Mouse (Mus musculus) retina, adult 2 months (tissue): ENCODE measurements around the gene Gm17334.

Source experiments
- DNase-seq: peaks from one replicate; pipeline ENCODE4 v3.0.0-alpha.2; 2012; ENCODE audit warnings: low read depth, low spot score

Gene Gm17334

GRCm38 (mm10) chr11:53773087-53773486, at the start of gene Gm17334:
Gene Gm17334, minus strand, starts transcription at chr11:53773187.
- no peak for DNase-seq

- no peak for DNase-seq
These were observed 49.0 kb upstream of the Gm17334 start for GRCm38 (mm10) chr11:53821945-53822338.

GRCm38 (mm10) chr11:53821230-53821944, 48.4 kb upstream of the Gm17334 start:
- DNase-seq: no peak

DNA sequence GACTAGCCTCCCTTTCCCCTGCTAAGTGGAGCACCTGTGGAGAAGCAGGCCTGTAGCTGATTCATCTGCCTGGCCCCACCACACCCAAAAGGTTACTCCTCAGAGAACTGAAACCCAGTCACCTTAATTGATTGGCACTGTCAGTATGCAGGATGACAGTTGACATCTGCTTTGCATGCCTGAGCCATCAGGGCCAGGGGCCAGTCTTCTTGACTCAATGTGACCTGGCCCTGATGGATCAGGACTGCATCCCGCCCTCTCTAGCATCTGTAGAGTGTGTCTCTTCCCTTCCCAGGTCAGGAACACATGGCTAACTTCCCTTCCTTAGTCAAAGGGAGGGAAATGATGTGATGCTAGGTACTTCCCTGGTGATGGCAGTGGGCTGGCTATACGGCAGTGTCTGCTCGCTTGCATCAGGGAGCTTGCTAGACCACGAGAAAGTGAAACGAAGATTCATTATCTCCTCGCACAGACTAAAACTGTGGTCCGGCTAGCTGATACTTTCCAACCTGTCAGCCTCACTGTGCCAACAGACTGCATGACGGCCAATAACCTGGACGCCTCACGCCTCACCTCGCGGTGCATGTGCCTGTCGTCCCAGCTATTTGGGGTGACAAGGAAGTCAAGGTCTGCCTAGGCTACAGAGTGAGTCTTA, 47.7 kb upstream of the Gm17334 start:
- no peak for DNase-seq

GRCm38 (mm10) chr11:53819511-53819910, 46.5 kb upstream of the Gm17334 start:
- DNase-seq: no peak

DNA sequence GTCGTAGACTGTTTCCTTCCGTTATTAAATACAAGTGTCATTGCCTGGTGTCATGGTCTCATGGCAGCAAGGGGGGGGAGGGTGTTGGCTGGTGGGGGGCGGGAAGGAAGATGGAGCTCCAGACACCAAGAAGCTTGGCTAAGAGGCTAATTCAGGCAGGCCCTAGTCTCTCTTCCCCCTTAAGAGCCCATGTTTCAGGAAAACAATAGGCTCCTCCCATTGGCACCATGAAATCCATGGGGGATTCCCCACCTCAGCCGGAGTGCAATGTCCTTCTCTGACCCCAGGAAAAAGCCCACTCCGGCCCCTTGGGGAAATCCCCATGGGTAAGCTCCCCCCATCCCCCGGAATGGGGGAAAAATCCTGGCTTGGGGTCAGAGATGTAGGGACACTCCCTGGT, 45.8 kb upstream of the Gm17334 start:
- DNase-seq: no peak

GRCm38 (mm10) chr11:53816841-53817375, 43.9 kb upstream of the Gm17334 start:
- no peak for DNase-seq

GRCm38 (mm10) chr11:53814810-53815209, 41.8 kb upstream of the Gm17334 start:
- no peak for DNase-seq

GRCm38 (mm10) chr11:53813001-53813868, 40.2 kb upstream of the Gm17334 start:
- DNase-seq: no peak

- no peak for DNase-seq
These were observed 38.3 kb upstream of the Gm17334 start for GRCm38 (mm10) chr11:53811312-53811711.

GRCm38 (mm10) chr11:53810749-53811148, 37.8 kb upstream of the Gm17334 start:
- DNase-seq: no peak

GRCm38 (mm10) chr11:53810156-53810555, 37.2 kb upstream of the Gm17334 start:
- no peak for DNase-seq

- no peak for DNase-seq
These were observed 36.4 kb upstream of the Gm17334 start for GRCm38 (mm10) chr11:53809354-53809753.

DNA sequence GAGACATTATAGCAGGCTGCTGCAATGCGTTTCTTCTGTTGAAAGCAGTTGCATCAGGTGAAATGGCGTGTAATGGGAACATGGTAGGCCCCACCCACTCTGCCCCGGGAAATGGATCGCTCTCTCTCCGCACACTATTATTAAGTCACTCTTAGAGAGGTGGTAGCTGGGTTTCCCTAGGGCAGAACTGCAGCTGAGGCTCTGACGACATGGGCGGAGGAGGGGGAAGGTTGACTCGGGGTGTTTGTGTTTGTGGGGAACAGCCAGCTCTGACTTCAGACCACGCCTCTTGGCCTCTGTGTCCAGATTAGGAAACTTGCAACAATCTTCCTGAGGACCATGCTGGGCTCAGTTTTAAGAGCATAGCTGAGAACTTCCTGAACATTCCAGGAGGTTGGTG, 32.8 kb upstream of the Gm17334 start:
- DNase-seq: no peak

- no peak for DNase-seq
These were observed 31.8 kb upstream of the Gm17334 start for GRCm38 (mm10) chr11:53804569-53805344.

- no peak for DNase-seq
These were observed 30.5 kb upstream of the Gm17334 start for GRCm38 (mm10) chr11:53803494-53803893.

DNA sequence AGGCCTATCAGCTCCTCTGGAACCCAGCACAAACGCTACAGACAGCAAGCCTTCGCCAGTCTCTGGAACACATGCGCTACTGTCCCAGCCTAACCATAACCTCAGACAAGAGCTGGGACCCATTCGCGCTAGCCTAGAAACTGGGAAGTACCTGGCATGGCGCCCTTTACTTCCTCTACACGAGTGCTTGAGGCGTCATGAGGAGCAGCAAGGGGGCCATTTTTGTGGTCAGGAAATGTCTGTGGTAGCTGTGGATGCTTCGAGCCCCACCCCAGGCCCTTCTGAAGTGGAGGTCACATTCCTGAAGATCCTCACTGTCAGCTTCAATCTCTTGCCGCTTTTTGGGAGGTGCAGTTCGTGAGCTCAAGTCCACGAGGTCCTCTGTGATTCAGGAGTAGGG, 30.1 kb upstream of the Gm17334 start:
- no peak for DNase-seq

GRCm38 (mm10) chr11:53800975-53801374, 28.0 kb upstream of the Gm17334 start:
- no peak for DNase-seq

DNA sequence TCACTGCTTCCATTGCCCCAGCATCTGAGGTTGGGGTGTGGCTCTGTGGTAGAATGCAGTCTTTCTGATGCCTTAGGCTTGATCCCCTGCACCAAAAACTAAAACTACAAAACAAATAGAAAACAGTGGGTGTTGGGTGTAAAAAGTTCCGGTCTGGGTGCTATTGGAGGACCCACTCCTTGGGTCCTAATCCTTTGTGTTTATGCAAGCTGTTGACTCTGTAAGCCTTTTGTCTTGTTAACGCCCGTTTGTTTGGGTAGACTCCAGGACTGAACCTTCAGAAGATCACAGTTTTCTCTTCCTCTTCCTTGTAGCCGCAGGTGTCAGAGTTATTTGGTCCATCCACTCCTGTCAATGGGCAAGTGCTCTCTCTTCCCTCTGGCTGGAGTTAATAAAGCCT, 27.0 kb upstream of the Gm17334 start:
- no peak for DNase-seq

DNA sequence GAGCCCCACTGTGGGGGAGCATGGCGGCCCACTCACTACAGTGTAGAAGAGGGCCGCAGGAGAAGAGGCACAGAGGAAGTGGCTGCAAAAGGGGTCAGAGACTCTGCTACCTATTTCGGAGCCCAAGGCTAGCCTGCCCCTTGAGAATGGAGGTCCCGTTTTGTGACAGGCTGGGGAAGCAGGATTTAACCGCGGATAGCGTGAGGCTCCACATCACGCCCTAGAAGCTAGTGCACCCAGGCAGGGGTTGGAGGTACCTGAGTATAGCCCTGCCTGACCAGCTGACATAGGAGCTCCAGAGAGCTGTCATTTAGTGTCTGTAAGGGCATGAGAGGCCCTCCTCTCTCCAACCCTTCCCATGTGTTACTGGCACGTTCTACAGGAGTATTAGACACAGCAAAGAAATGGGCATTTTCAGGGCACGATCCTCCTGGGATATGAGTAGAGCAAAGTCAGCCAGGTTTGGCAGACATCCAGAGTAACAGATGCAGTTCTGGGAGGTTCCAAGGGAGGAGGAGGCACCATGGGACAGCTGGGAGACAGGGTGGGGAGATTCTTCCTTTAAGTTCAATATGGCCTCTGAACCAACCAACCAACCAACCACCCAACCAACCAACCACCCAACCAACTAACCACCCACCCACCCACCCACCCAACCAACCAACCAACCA, 25.2 kb upstream of the Gm17334 start:
- no peak for DNase-seq
